Mouse (Mus musculus): Measurements from ENCODE around the gene Cenpc1. TPM values are rescaled to one million over a fixed set of nuclear protein-coding genes. Genes with fewer than 3 reads are reported as not detected.

Cenpc1 gene
- total RNA-seq, 2 experiments from 2014 or later, result 5.3 to 5.4 TPM

DNA sequence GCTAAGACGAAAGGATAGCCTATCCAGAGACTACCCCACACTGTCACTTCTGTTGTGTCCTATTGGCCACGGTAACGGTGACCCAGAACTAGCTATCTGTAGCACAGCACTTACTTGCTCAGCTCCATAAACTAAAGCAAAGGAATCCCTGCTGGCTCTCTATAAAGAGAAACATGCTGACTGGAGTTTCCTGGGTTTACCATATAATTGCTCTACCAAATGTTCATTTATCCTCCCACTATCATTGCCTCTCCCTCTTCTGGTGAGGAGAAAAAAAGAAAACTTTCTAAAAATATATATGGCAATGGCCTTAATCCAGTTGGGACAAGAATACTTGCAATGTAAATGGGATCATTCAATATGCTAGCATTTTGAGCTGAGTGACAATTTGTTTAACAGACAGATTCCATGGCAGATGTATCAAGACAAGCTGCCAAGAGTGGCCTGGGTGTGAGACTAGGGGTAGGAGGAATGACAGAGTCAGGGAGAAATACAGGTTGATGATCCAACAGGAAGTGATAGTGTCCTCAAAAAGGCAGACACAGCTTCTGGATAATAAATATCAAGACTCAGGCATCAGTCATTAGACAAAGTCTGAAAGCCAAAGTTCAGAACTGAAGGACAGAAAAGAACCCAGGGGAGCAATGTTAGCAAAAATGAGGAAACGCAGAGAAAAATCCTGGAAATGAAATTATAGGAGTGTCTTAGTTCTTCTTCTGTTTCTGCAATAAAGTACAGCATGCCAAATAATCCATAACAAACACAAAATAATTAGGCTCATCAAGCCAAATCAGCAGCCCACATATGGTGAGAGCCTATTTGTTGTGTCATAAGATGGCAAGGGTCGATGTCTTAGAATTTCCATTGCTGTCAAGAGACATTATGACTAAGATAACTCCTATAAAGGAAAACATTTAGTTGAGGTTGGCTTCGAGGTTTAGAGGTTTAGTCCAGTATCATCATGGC is 68.6 kb downstream of the Cenpc1 start:
- intact Hi-C loops (cut with DNase I), result no loop called here
- no peak for DNase-seq

DNA sequence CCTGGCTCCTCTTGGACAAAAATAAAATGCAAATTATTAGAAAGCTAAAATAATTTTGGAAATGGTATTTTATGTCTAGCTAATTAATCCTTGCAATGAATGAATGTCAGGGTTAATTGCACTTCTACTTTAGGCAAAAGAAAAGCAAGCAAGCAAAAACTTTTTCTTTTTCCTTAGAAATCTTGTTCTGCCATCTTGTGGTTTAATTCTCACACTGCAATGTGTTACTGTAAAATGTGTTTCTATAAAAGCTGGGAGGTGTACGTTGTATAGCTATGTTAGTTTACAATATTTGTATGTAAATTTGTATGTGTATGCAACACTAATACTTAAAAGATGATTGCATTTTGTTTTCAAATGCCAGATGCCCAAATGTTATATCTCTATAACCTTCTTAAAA is 70.8 kb downstream of the Cenpc1 start:
- intact Hi-C loops (cut with DNase I), result no loop called here
- no peak for DNase-seq

DNA sequence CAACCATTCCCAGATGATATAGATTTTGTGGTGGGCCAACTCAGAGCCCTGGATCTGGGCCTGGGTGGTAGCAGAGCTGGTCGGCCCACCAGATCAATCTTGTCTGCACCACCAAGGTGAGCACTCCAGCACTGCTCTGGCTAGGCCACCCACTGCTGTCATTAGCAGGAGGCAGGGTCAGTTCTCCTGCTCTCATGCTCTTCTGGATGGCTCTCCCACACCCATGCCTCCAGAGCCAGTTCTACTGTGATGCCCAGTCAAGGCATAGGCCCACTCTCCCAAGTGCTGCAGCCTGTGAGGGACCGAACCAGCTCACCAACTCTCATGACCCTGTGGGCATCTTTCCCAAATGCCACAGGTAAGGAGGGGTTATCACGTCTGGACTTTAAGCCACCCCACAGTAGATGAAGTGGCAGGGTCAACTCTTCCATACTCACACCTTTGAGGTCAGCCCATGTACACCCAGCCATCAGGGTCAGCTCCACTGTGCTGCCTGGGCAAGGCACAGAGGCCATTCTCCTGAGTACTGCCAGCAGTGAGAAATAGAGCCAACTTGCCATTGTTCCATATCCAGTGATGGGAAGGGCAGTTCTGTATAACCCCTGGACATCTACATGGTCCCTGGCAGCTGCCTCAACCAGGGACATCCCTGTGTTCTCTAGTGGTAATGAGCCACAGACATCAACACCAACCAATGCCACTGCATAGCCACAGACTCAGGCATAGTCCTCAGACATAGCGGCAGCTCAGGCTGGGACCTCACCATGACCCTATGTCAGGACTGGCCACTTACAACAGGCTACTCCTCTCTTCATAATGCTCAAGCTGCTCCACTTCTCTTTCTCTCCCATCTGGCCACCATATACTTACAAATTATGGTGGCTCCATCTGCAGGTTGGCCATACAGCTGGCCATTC is 72.3 kb downstream of the Cenpc1 start:
- intact Hi-C loops (cut with DNase I), result loop anchor here (2.0 kb wide), 1 partner anchor 406 kb away; no protein-coding TSS in a partner anchor

DNA sequence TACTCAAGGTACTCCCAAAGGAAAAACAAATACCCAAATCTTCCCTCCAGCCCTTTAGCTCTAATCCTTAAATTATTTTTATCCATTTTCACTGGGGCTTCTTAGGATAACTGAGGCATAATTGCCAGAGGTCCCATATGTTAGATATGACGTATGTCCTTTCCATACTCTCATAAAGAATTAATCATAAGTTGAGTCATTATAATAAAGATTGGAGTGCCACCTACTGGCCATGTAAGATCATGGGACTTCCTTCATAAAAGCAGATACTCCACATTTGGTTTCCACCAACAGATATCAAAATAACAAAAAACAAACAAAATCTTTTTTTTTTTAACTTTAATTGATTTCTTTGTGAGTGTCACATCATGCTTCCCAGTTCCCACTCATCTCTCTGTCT is 73.3 kb downstream of the Cenpc1 start:
- intact Hi-C loops (cut with DNase I), result loop anchor here (2.0 kb wide), 1 partner anchor 405 kb away; no protein-coding TSS in a partner anchor
- no peak for DNase-seq

More for the DNA sequence above, 72.3 kb downstream of the Cenpc1 start:
- no peak for DNase-seq

DNA sequence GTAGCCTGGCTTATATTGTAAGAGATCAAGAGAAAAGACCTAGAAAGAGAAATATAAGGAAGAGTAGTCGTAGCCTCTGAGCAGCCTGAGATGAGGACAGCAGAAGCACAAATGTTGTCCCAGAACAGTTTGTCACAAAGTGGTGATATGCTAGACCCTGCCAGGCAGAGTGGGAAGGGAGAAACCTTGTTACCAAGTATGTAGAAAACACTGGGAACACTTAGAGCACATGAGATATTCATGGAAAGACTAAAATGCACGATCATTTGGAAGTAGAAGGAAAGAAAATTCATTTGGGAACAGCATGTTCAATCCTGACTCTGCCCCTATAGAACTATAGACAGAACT is 77.9 kb downstream of the Cenpc1 start:
- no peak for DNase-seq
- intact Hi-C loops (cut with DNase I), result no loop called here

DNA sequence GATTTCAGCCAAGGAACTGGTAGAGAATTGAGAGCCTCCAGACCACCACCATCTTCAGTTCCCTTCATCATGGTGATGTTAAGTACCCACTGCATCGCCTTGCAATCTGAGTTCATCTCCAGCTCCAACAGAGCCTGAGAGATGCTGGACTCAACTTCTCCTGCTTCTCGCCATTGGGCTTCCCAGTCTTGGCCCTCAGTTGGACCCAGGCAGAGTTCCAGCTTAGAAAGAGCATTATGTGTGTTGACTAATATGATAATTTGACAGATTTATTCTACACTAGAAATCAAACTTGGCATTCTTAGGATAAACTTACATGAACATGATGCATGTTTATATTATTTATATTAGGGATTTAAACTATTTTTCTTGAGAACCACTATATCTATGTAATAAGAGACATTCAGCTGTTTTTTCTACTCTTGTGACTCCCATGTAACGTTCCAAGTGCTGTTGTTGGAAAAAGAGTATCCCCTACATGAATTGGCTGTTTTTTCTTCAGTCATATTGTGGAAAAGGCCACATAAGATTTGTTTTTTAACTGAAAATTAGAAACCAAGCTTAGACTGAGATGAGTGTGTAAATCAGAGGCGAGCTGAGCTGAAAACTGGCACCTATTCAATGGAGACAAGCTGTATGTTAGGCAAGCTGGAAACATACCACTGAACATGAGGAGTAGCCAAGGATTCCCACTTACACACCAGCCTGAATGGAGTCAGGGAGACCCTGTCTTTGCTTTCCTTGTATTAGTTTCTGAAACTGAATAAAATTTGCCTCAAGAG is 78.5 kb downstream of the Cenpc1 start:
- intact Hi-C loops (cut with DNase I), result no loop called here

DNA sequence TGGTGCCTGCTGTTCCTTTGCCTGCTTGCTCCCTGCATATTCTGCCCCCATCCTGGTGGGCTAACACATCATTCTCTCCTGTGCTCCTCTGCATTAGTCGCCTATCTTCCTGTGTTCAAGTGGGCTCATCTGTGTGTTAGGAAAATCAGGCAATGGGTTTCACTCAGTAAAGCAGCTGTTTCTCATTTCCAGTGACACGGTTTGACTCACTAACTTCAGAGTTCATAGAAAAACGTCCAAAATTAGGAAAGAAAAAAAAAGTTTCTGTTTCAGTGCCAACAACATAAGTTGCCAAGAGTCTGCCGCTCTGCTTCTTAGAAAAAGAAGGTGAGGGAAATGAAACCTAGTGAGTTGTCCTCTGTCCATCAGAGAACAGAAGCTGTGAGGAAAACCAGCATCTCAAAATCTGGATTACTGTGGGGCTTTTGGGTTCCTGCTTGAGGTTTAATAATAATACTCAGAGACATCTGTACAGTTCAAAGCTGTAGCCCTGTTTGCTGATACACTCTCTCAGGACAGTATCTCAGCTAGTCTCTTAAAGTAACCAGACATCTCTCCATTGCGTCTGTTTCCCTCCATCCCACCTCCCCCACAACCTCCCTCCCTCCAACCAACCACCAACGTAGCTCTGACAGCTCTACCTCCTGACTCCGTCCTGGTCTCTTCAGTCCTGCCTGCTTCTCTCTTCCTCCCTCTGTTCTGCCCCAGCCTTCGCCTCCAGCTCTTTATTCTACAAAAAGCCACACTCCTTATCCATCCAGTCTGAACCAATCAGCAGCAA is 87.5 kb downstream of the Cenpc1 start:
- intact Hi-C loops (cut with DNase I), result no loop called here
- no peak for DNase-seq

More for the DNA sequence above, 78.5 kb downstream of the Cenpc1 start:
- no peak for DNase-seq

DNA sequence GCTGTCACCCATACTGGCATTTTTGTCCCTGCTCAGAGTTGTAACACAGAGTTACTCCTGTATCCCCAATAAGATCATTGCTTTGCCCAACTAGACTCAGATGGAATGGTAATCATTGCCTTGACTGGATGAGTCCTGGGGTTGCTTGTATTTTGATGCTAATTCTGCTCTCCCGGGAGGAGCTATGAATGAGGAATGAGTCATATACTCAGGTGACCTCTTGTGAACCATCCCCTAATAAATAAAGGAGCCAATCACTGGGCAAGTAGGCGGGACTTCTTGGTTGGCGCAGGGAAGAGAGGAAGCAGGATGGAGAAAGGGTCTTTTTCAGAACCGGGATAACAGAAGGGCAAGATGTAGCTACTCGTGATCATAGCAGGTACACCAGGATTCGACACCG is 102.6 kb downstream of the Cenpc1 start:
- intact Hi-C loops (cut with DNase I), result no loop called here
- no peak for DNase-seq

Other genes starting within 250 kb of the Cenpc1 start
- gene Stap1, start 6.2 kb upstream of the Cenpc1 start, total RNA-seq (2021), result under 1 TPM; 0.14 to 0.76 TPM
- 1 to 10 TPM; 6.7 to 7.3 TPM for gene Uba6, start 107.2 kb upstream of the Cenpc1 start, total RNA-seq (2021)
- gene Gnrhr, start 132.3 kb upstream of the Cenpc1 start, total RNA-seq (2021), result under 1 TPM; 0.22 to 0.84 TPM
- gene Tmprss11c, start 223.7 kb upstream of the Cenpc1 start, total RNA-seq (2021), result not detected

All from heart, postnatal 36 days (tissue).